Mouse (Mus musculus) MEL (cell line): Measurements from ENCODE around the gene Zfp26. TPM values are rescaled to one million over a fixed set of nuclear protein-coding genes. Genes with fewer than 3 reads are reported as not detected.
A peak's percentile ranks its signal among the peaks of the same experiment; 100 is the strongest.

Source experiments
- DNase-seq: peaks from one replicate; pipeline ENCODE4 v3.0.0; 2011; ENCODE audit warnings: low read depth, low spot score
- H3K27ac ChIP-seq: 2 replicates; pipeline ENCODE4 v1.5.1; 2012; ENCODE audit warnings: low read depth, mild to moderate bottlenecking, control low read depth, low read length, moderate library complexity; ENCODE audit not compliant: control insufficient read depth
- H3K27me3 ChIP-seq, 2 experiments: fragments of 150-350 bp in 1 of 2; sonication (generic) in 1 of 2; 2 replicates each; pipeline ENCODE4 v1.6.1; 2012; ENCODE audit warnings: low read length in 2 of 2, mild to moderate bottlenecking in 2 of 2, improper control_type of control experiment in 1 of 2, moderate library complexity in 1 of 2; ENCODE audit not compliant: insufficient read depth in 2 of 2, control insufficient read depth in 1 of 2
- H3K36me3 ChIP-seq, 2 experiments: 2 replicates each; pipeline ENCODE4 v1.6.1; 2012 to 2014; ENCODE audit warnings: low read length in 2 of 2, improper control_type of control experiment in 1 of 2, inconsistent platforms in 1 of 2, mild to moderate bottlenecking in 1 of 2; ENCODE audit not compliant: insufficient read depth in 2 of 2, control insufficient read depth in 1 of 2
- H3K4me1 ChIP-seq, 2 experiments: fragments of 150-350 bp in 1 of 2; sonication (generic) in 1 of 2; 2 replicates each; pipeline ENCODE4 v1.6.1; 2012; ENCODE audit warnings: low read length in 2 of 2, improper control_type of control experiment in 1 of 2, mild to moderate bottlenecking in 1 of 2; ENCODE audit not compliant: insufficient read depth in 2 of 2, control insufficient read depth in 1 of 2
- H3K4me3 ChIP-seq, 2 experiments: fragments of 150-350 bp in 1 of 2; sonication (generic) in 1 of 2; 2 replicates each; pipeline ENCODE4 v1.5.1; 2012; ENCODE audit warnings: low read depth in 2 of 2, low read length in 2 of 2, mild to moderate bottlenecking in 2 of 2, moderate library complexity in 2 of 2, control low read depth in 1 of 2, improper control_type of control experiment in 1 of 2; ENCODE audit not compliant: control insufficient read depth in 1 of 2, insufficient read depth in 1 of 2
- H3K79me2 ChIP-seq: 2 replicates; pipeline ENCODE4 v1.6.1; 2012; ENCODE audit warnings: mild to moderate bottlenecking, low read length, moderate library complexity; ENCODE audit not compliant: control insufficient read depth, poor library complexity, insufficient read depth
- H3K9ac ChIP-seq: 2 replicates; pipeline ENCODE4 v1.6.1; 2012; ENCODE audit warnings: low read depth, mild to moderate bottlenecking, control low read depth, low read length, moderate library complexity; ENCODE audit not compliant: control insufficient read depth, poor library complexity, severe bottlenecking
- H3K9me3 ChIP-seq: fragments of 150-350 bp; sonication (generic); replicated peaks from 2 replicates; pipeline ENCODE4 v1.6.1; 2012; ENCODE audit warnings: mild to moderate bottlenecking, low read length, improper control_type of control experiment, moderate library complexity; ENCODE audit not compliant: insufficient read depth
- CHD1 ChIP-seq: IDR thresholded peaks from 2 replicates; pipeline ENCODE4 v1.6.1; 2012; ENCODE audit warnings: low read depth, mild to moderate bottlenecking, inconsistent platforms, low read length, improper control_type of control experiment
- CTCF ChIP-seq, 3 experiments: IDR thresholded peaks in 2 of 3; conservative IDR thresholded peaks in 1 of 3; 2 replicates each; pipeline ENCODE4 v1.5.1; 2011 to 2012; ENCODE audit warnings: low read length in 3 of 3, low read depth in 2 of 3, mild to moderate bottlenecking in 2 of 3, improper control_type of control experiment in 1 of 3, inconsistent platforms in 1 of 3, mixed read lengths in 1 of 3, moderate library complexity in 1 of 3; ENCODE audit not compliant: control insufficient read depth in 1 of 3, insufficient read depth in 1 of 3, poor library complexity in 1 of 3, severe bottlenecking in 1 of 3
- EP300 ChIP-seq, 2 experiments: IDR thresholded peaks; 2 replicates each; pipeline ENCODE4 v1.6.1; 2011; ENCODE audit warnings: improper control_type of control experiment in 2 of 2, low read length in 2 of 2, low read depth in 1 of 2, mild to moderate bottlenecking in 1 of 2
- ETS1 ChIP-seq: IDR thresholded peaks from 2 replicates; pipeline ENCODE4 v1.6.1; 2012; ENCODE audit warnings: low read depth, mild to moderate bottlenecking, inconsistent platforms, low read length, improper control_type of control experiment, moderate library complexity
- GABPA ChIP-seq: IDR thresholded peaks from 2 replicates; pipeline ENCODE4 v1.6.1; 2012; ENCODE audit warnings: low read depth, mild to moderate bottlenecking, inconsistent platforms, low read length, improper control_type of control experiment, moderate library complexity
- GATA1 ChIP-seq: IDR thresholded peaks from 2 replicates; pipeline ENCODE4 v1.6.1; 2011; ENCODE audit warnings: low read depth, low read length, improper control_type of control experiment
- MAFK ChIP-seq: IDR thresholded peaks from 2 replicates; pipeline ENCODE4 v1.6.1; 2011; ENCODE audit warnings: low read depth, mild to moderate bottlenecking, low read length, improper control_type of control experiment, borderline replicate concordance
- MAX ChIP-seq: IDR thresholded peaks from 2 replicates; pipeline ENCODE4 v1.6.1; 2011; ENCODE audit warnings: low read length, improper control_type of control experiment
- MYB ChIP-seq: IDR thresholded peaks from 2 replicates; pipeline ENCODE4 v1.6.1; 2011; ENCODE audit warnings: mild to moderate bottlenecking, low read depth, low read length, improper control_type of control experiment
- MYC ChIP-seq: IDR thresholded peaks from 2 replicates; pipeline ENCODE4 v1.6.1; 2011; ENCODE audit warnings: low read depth, mild to moderate bottlenecking, low read length, improper control_type of control experiment, moderate library complexity
- NELFE ChIP-seq: IDR thresholded peaks from 2 replicates; pipeline ENCODE4 v1.6.1; 2011; ENCODE audit warnings: low read depth, low read length, improper control_type of control experiment
- NRF1 ChIP-seq: IDR thresholded peaks from 2 replicates; pipeline ENCODE4 v1.6.1; 2014; ENCODE audit warnings: low read depth, mild to moderate bottlenecking, inconsistent platforms, low read length, improper control_type of control experiment, moderate library complexity; ENCODE audit not compliant: poor library complexity, insufficient read depth, severe bottlenecking
- POLR2A ChIP-seq, 2 experiments: IDR thresholded peaks; 2 replicates each; pipeline ENCODE4 v1.6.1; 2011 to 2012; ENCODE audit warnings: low read length in 2 of 2, mild to moderate bottlenecking in 2 of 2, control low read depth in 1 of 2, improper control_type of control experiment in 1 of 2, low read depth in 1 of 2, moderate library complexity in 1 of 2; ENCODE audit not compliant: control insufficient read depth in 1 of 2, insufficient read depth in 1 of 2, poor library complexity in 1 of 2
- POLR2AphosphoS2 ChIP-seq: IDR thresholded peaks from 2 replicates; pipeline ENCODE4 v1.6.1; 2011; ENCODE audit warnings: low read length, improper control_type of control experiment
- RAD21 ChIP-seq: IDR thresholded peaks from 2 replicates; pipeline ENCODE4 v1.6.1; 2011; ENCODE audit warnings: mild to moderate bottlenecking, low read depth, low read length, improper control_type of control experiment
- RCOR1 ChIP-seq: IDR thresholded peaks from 2 replicates; pipeline ENCODE4 v1.6.1; 2012; ENCODE audit warnings: low read depth, mild to moderate bottlenecking, inconsistent platforms, low read length, improper control_type of control experiment
- SMC3 ChIP-seq: IDR thresholded peaks from 2 replicates; pipeline ENCODE4 v1.6.1; 2011; ENCODE audit warnings: low read depth, low read length, improper control_type of control experiment
- TAL1 ChIP-seq: IDR thresholded peaks from 2 replicates; pipeline ENCODE4 v1.6.1; 2012; ENCODE audit warnings: mild to moderate bottlenecking, inconsistent platforms, low read length, moderate library complexity, mixed read lengths
- TBP ChIP-seq: IDR thresholded peaks from 2 replicates; pipeline ENCODE4 v1.8.0; 2011; ENCODE audit warnings: low read depth, low read length, improper control_type of control experiment
- TCF12 ChIP-seq: IDR thresholded peaks from 2 replicates; pipeline ENCODE4 v1.6.1; 2014; ENCODE audit warnings: low read depth, mild to moderate bottlenecking, inconsistent platforms, low read length, improper control_type of control experiment, moderate library complexity
- UBTF ChIP-seq: IDR thresholded peaks from 2 replicates; pipeline ENCODE4 v1.6.1; 2012; ENCODE audit warnings: low read depth, mild to moderate bottlenecking, inconsistent platforms, low read length, improper control_type of control experiment, moderate library complexity, borderline replicate concordance; ENCODE audit not compliant: insufficient read depth
- USF1 ChIP-seq: IDR thresholded peaks from 2 replicates; pipeline ENCODE4 v1.6.1; 2014; ENCODE audit warnings: low read depth, mild to moderate bottlenecking, inconsistent platforms, low read length, improper control_type of control experiment, moderate library complexity
- USF2 ChIP-seq, 2 experiments: IDR thresholded peaks; 2 replicates each; pipeline ENCODE4 v1.6.1; 2011 to 2012; ENCODE audit warnings: improper control_type of control experiment in 2 of 2, low read length in 2 of 2, borderline replicate concordance in 1 of 2, inconsistent platforms in 1 of 2, low read depth in 1 of 2, mild to moderate bottlenecking in 1 of 2; ENCODE audit not compliant: insufficient read depth in 1 of 2
- ZC3H11A ChIP-seq: IDR thresholded peaks from 2 replicates; pipeline ENCODE4 v1.6.1; 2012; ENCODE audit warnings: low read depth, mild to moderate bottlenecking, inconsistent platforms, low read length, improper control_type of control experiment
- ZKSCAN1 ChIP-seq: IDR thresholded peaks from 2 replicates; pipeline ENCODE4 v1.6.1; 2012; ENCODE audit warnings: low read depth, mild to moderate bottlenecking, inconsistent platforms, low read length, improper control_type of control experiment, moderate library complexity
- ZMIZ1 ChIP-seq: IDR thresholded peaks from 2 replicates; pipeline ENCODE4 v1.6.1; 2012; ENCODE audit warnings: low read depth, mild to moderate bottlenecking, inconsistent platforms, low read length, improper control_type of control experiment, moderate library complexity
- polyA plus RNA-seq, 2 experiments: library from polyadenylated mRNA; stranded (reverse) in 1 of 2; unstranded in 1 of 2; fragments of >175 nt in 1 of 2; fragments of >200 nt in 1 of 2; gene quantifications; 2 replicates each; pipeline versions ENCODE4 v1.2.1 to v1.2.4; 2012; ENCODE audit warnings: low replicate concordance in 2 of 2, low read depth in 1 of 2; ENCODE audit not compliant: insufficient read length in 2 of 2, insufficient read depth in 1 of 2, missing spikeins in 1 of 2
- total RNA-seq: library from RNA; depleted of rRNA; stranded (reverse); fragments of 300-350 nt; gene quantifications from 2 replicates; pipeline ENCODE4 v1.2.3, GENCODE M21; 2012

Gene Zfp26
- total and polyA plus RNA-seq, 3 experiments: 18.5 to 55.4 (median 52.5) TPM

GRCm38 (mm10) chr9:20411460-20411859 lies 48.5 kb downstream of the Zfp26 start:
- Histone ChIP-seq H3K27me3 (peaks cover 0 to 9% of the 10 kb centered on the region in 2 experiments; a peak in 3 of 4 replicates), H3K4me3 (no peak overlapping the region), H3K9ac (no peak overlapping the region), H3K4me1 (peaks cover 4 to 5% of the 10 kb centered on the region in 2 experiments; a peak in 3 of 4 replicates), H3K79me2 (no peaks in the 10 kb centered on the region), H3K36me3 (peaks cover 0 to 5% of the 10 kb centered on the region in 2 experiments; a peak in 2 of 4 replicates), H3K9me3 (no peaks in the 10 kb centered on the region), H3K27ac (no peak overlapping the region)
- DNase-seq: no peak
- no peak for TF ChIP-seq ZKSCAN1
- TF ChIP-seq USF2 (IDR thresholded peaks at IDR 0.05; ENCODE audit: borderline replicate concordance in 1 of 2, insufficient read depth in 1 of 2, low read depth in 1 of 2, low read length in 2 of 2): no peak
- no peak for TF ChIP-seq POLR2A (IDR thresholded peaks at IDR 0.05; ENCODE audit: control insufficient read depth in 1 of 2, insufficient read depth in 1 of 2, low read depth in 1 of 2, low read length in 2 of 2, poor library complexity in 1 of 2)
- TF ChIP-seq TBP: no peak
- TF ChIP-seq POLR2AphosphoS2: no peak
- no peak for TF ChIP-seq NELFE
- peak; percentile 68 for TF ChIP-seq SMC3
- TF ChIP-seq MYC: 0 out of 2 replicates have a peak, but pooled peaks have one; percentile 47
- TF ChIP-seq RAD21: peak; percentile 54
- TF ChIP-seq GATA1: no peak
- no peak for TF ChIP-seq GABPA
- no peak for TF ChIP-seq TCF12
- no peak for TF ChIP-seq MYB
- no peak for TF ChIP-seq MAFK
- TF ChIP-seq ZMIZ1: no peak
- no peak for TF ChIP-seq CHD1
- TF ChIP-seq RCOR1: no peak
- TF ChIP-seq NRF1: no peak
- TF ChIP-seq CTCF (IDR thresholded peaks at IDR 0.05 in 2 of 3, conservative IDR thresholded peaks at IDR 0.05 in 1 of 3; ENCODE audit: control insufficient read depth in 1 of 3, insufficient read depth in 1 of 3, low read depth in 2 of 3, low read length in 3 of 3, poor library complexity in 1 of 3, severe bottlenecking in 1 of 3): peak; percentile 41 to 52 (median 50); a peak in 5 of 6 replicates
- TF ChIP-seq ETS1: no peak
- peak; percentile 42 for TF ChIP-seq ZC3H11A
- TF ChIP-seq MAX: peak; percentile 40; the same call in 1 of the 2 replicates

DNA sequence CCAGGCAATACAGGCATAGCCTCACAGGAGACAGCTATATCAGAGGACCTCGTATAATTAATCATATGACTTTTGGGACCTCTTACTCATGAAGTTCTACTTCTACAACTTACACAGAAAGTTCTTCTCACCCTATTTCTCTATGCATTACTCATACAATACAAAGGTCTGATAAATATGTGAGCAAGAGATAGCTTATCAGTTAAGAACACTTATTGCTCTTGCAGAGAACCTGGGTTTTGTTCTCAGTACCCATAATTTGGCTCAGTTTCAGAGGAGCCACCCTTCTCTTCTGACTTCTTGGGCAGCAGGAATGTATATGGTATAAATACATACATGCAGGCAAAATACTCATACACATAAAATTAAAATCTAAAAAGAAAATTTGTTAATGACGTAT lies 50.6 kb downstream of the Zfp26 start:
- Histone ChIP-seq H3K27me3 (peaks cover 0 to 5% of the 10 kb centered on the region in 2 experiments; a peak in 1 of 4 replicates), H3K4me1 (peaks cover 4 to 5% of the 10 kb centered on the region in 2 experiments; a peak in 3 of 4 replicates), H3K36me3 (peaks cover 0 to 5% of the 10 kb centered on the region in 2 experiments; a peak in 2 of 4 replicates), H3K79me2 (no peaks in the 10 kb centered on the region), H3K9ac (no peak overlapping the region), H3K27ac (no peak overlapping the region), H3K4me3 (no peak overlapping the region), H3K9me3 (no peaks in the 10 kb centered on the region)
- TF ChIP-seq TCF12 (peak; percentile 93), TAL1 (peak; percentile 55), GABPA (no peak), UBTF (no peak), GATA1 (peak; percentile 87), EP300 (IDR thresholded peaks at IDR 0.05; ENCODE audit: low read depth in 1 of 2, low read length in 2 of 2) (peak; percentile 85), ETS1 (peak; percentile 79), SMC3 (0 out of 2 replicates have a peak, but pooled peaks have one; percentile 9), POLR2A (IDR thresholded peaks at IDR 0.05; ENCODE audit: control insufficient read depth in 1 of 2, insufficient read depth in 1 of 2, low read depth in 1 of 2, low read length in 2 of 2, poor library complexity in 1 of 2) (no peak), USF1 (no peak)
- peak; percentile 72 for DNase-seq
